Mouse (Mus musculus): Measurements from ENCODE around the gene Gpm6a.
"Not testable (repeated sequence)": the region's sequence is repeated elsewhere in the genome, so short reads cannot be mapped to it uniquely, and the experiment has no call there.

Gpm6a gene

GRCm38 (mm10) chr8:55002946-55003345 lies 48.3 kb downstream of the Gpm6a start:
- no peak for DNase-seq (ENCODE audit: low spot score)

GRCm38 (mm10) chr8:55012228-55012627 lies 57.6 kb downstream of the Gpm6a start:
- DNase-seq (ENCODE audit: low spot score): no peak

GRCm38 (mm10) chr8:55017071-55017470 lies 62.4 kb downstream of the Gpm6a start:
- no peak for DNase-seq (ENCODE audit: low spot score)

GRCm38 (mm10) chr8:55025851-55026660 lies 71.4 kb downstream of the Gpm6a start:
- no peak for DNase-seq (ENCODE audit: low spot score)

GRCm38 (mm10) chr8:55026661-55027000 lies 72.0 kb downstream of the Gpm6a start:
- no peak for DNase-seq (ENCODE audit: low spot score)

GRCm38 (mm10) chr8:55028371-55028770 lies 73.7 kb downstream of the Gpm6a start:
- DNase-seq (ENCODE audit: low spot score): no peak

GRCm38 (mm10) chr8:55031099-55031498 lies 76.5 kb downstream of the Gpm6a start:
- DNase-seq (ENCODE audit: low spot score): no peak

GRCm38 (mm10) chr8:55034309-55034708 lies 79.7 kb downstream of the Gpm6a start:
- DNase-seq (ENCODE audit: low spot score): no peak

GRCm38 (mm10) chr8:55035416-55035815 lies 80.8 kb downstream of the Gpm6a start:
- DNase-seq (ENCODE audit: low spot score): no peak

GRCm38 (mm10) chr8:55042955-55043354 lies 88.3 kb downstream of the Gpm6a start:
- DNase-seq (ENCODE audit: low spot score): no peak

GRCm38 (mm10) chr8:55048396-55048795 lies 93.8 kb downstream of the Gpm6a start:
- DNase-seq (ENCODE audit: low spot score): no peak

GRCm38 (mm10) chr8:55049979-55050378 lies 95.3 kb downstream of the Gpm6a start:
- DNase-seq (ENCODE audit: low spot score): no peak

GRCm38 (mm10) chr8:55068811-55069210 lies 114.2 kb downstream of the Gpm6a start:
- not testable (repeated sequence) for DNase-seq (ENCODE audit: low spot score)

- no peak for DNase-seq (ENCODE audit: low spot score)
These were observed 118.8 kb downstream of the Gpm6a start for GRCm38 (mm10) chr8:55073481-55073880.

GRCm38 (mm10) chr8:55102195-55102594 lies 147.6 kb downstream of the Gpm6a start:
- DNase-seq (ENCODE audit: low spot score): no peak

GRCm38 (mm10) chr8:55103065-55103464 lies 148.4 kb downstream of the Gpm6a start:
- DNase-seq (ENCODE audit: low spot score): no peak

GRCm38 (mm10) chr8:55103891-55104481 lies 149.3 kb downstream of the Gpm6a start:
- DNase-seq (ENCODE audit: low spot score): no peak

Measured in ovary, postnatal 10 days (tissue).